Mouse (Mus musculus) lung, postnatal 0 days (tissue): ENCODE measurements at regions not wholly inside any gene's neighbourhood (a gene's known extent, or its start where the extent isn't known, plus 50 kb on each side); places are given as distances from the start of the nearest gene placed in this dataset.

Experiments used
- ATAC-seq: fragments of 200-750 bp; cut with Nextera tagmentation; 2 replicates; pipeline ENCODE4 v1.8.0; 2017; ENCODE audit warnings: moderate library complexity
- DNase-seq: peaks from one replicate; pipeline ENCODE4 v3.0.0-alpha.2; 2016; ENCODE audit warnings: low spot score
- H3K27ac ChIP-seq: fragments of 300-500 bp; sonication (generic); 2 replicates; pipeline ENCODE4 v1.5.1; 2014; ENCODE audit warnings: antibody characterized with exemption, mild to moderate bottlenecking, low read length, mixed read lengths
- H3K27me3 ChIP-seq: fragments of 300-500 bp; sonication (generic); replicated peaks from 2 replicates; pipeline ENCODE4 v1.6.1; 2014; ENCODE audit warnings: low read length, mixed read lengths; ENCODE audit not compliant: insufficient read depth
- H3K36me3 ChIP-seq: fragments of 300-500 bp; sonication (generic); 2 replicates; pipeline ENCODE4 v1.6.1; 2014; ENCODE audit warnings: low read length, mixed read lengths; ENCODE audit not compliant: insufficient read depth
- H3K4me1 ChIP-seq: fragments of 300-500 bp; sonication (generic); 2 replicates; pipeline ENCODE4 v1.6.1; 2014; ENCODE audit warnings: antibody characterized with exemption, low read depth, low read length, mixed read lengths; ENCODE audit not compliant: insufficient read depth
- H3K4me2 ChIP-seq: fragments of 300-500 bp; sonication (generic); replicated peaks from 2 replicates; pipeline ENCODE4 v1.6.1; 2014; ENCODE audit warnings: low read depth, mild to moderate bottlenecking, low read length, moderate library complexity, mixed read lengths
- H3K4me3 ChIP-seq: fragments of 300-500 bp; sonication (generic); 2 replicates; pipeline ENCODE4 v1.5.1; 2014; ENCODE audit warnings: low read depth, low read length
- H3K9ac ChIP-seq: fragments of 300-500 bp; sonication (generic); replicated peaks from 2 replicates; pipeline ENCODE4 v1.6.1; 2014; ENCODE audit warnings: low read depth, mild to moderate bottlenecking
- H3K9me3 ChIP-seq: fragments of 300-500 bp; sonication (generic); 2 replicates; pipeline ENCODE4 v1.6.1; 2016; ENCODE audit warnings: low read length, mixed read lengths
- CTCF ChIP-seq: IDR thresholded peaks from 2 replicates; pipeline ENCODE4 v1.5.1; 2016; ENCODE audit warnings: antibody characterized with exemption, mild to moderate bottlenecking
- EP300 ChIP-seq: IDR thresholded peaks from 2 replicates; pipeline ENCODE4 v1.6.1; 2016; ENCODE audit warnings: antibody characterized with exemption, mild to moderate bottlenecking, control low read depth
- WGBS: fragments of 180-500 bp; shearing (Covaris S2); extraction: QIAGEN DNeasy Blood & Tissue Kit; methylation state at CpG from one replicate; pipeline ENCODE4 v1.1.7; 2014; 5-methylcytosine and 5-hydroxymethylcytosine counted together

DNA sequence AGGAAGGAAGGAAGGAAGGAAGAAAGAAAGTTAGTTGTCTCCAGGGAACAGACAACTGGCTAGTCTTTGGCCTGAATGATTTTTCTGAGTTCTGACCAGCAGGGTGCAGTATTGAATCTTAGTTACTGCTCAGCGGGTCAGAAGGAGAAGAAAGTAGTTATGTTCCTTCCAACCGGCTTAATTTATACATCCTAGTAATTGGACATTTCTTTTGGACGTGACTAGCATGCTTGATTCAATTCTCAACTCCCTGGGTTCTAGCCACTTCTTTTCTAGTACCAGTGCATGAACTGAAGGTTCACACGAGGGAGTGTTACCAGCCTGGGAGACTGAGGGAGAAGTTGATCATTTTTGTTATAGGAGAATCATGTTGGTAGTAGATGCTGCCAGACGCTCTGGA, 269.1 kb upstream of the 4930452B06Rik start:
- H3K27me3 ChIP-seq: no peaks in the 10 kb centered on the region
- WGBS: 26% methylated on average over 5 of the region's 5 CpGs
- ATAC-seq: no peak
- H3K36me3 ChIP-seq: no peaks in the 10 kb centered on the region
- no peaks in the 10 kb centered on the region for H3K9me3 ChIP-seq
- no peak overlapping the region for H3K4me3 ChIP-seq
- H3K9ac ChIP-seq: no peak overlapping the region
- H3K4me2 ChIP-seq: no peak overlapping the region
- no peaks in the 10 kb centered on the region for H3K4me1 ChIP-seq
- peak; percentile 64 for DNase-seq
- TF ChIP-seq EP300 (no peak), CTCF (peak; percentile 70)
- H3K27ac ChIP-seq: no peak overlapping the region
